9 mouse cellular contexts compared by ENCODE assay signal in genomic region chr11:53085367-53085766, GRCm38 (mm10).
A peak's percentile ranks its signal among the peaks of the same experiment; 100 is the strongest.
DNase-seq lines count a peak whose midpoint lies in the region; ATAC-seq and TF ChIP-seq lines count a peak whose summit lies in the region.
"Had no signal": no experiment of that assay in that cellular context is flagged by ENCODE, and none has a peak within 500 bp of the region (broad histone marks: within the 10 kb centered on the region; RNA-seq: fewer than 3 reads in every experiment).

No protein-coding gene starts in this region.

- no peak overlapping the region for H3K27ac ChIP-seq in kidney, embryonic 14.5 days (ENCODE audit: low read depth, low read length)
- no peak overlapping the region for H3K27ac ChIP-seq in bone marrow, adult 2 months (ENCODE audit: control insufficient read depth, insufficient read depth, low read depth, low read length, poor library complexity)
- H3K27ac ChIP-seq: embryonic facial prominence, embryonic 15.5 days had no signal

- H3K4me1 ChIP-seq in kidney, embryonic 14.5 days (ENCODE audit: control insufficient read depth, insufficient read depth, low read length): no peaks in the 10 kb centered on the region
- H3K4me1 ChIP-seq in bone marrow, adult 2 months (ENCODE audit: control insufficient read depth, insufficient read depth, low read length): 0 out of 2 replicates have a peak, but pooled peaks cover 2% of the 10 kb centered on the region
- H3K4me1 ChIP-seq: embryonic facial prominence, embryonic 15.5 days had no signal

- H3K4me2 ChIP-seq in kidney, embryonic 14.5 days (replicated peaks; ENCODE audit: low read depth, low read length): no peak overlapping the region
- H3K4me2 ChIP-seq: embryonic facial prominence, embryonic 15.5 days had no signal

- TF ChIP-seq CTCF in bone marrow, adult 2 months (IDR thresholded peaks at IDR 0.05; ENCODE audit: control insufficient read depth, insufficient read depth, low read length): peak; percentile 20; the same call in 1 of the 2 replicates

- no peaks in the 10 kb centered on the region for H3K27me3 ChIP-seq in kidney, embryonic 14.5 days (ENCODE audit: control insufficient read depth, insufficient read depth, low read length)
- H3K27me3 ChIP-seq: embryonic facial prominence, embryonic 15.5 days had no signal

- H3K9ac ChIP-seq in kidney, embryonic 14.5 days (ENCODE audit: low read depth, low read length): no peak overlapping the region
- H3K9ac ChIP-seq: embryonic facial prominence, embryonic 15.5 days had no signal

- no peaks in the 10 kb centered on the region for H3K36me3 ChIP-seq in kidney, embryonic 14.5 days (ENCODE audit: control insufficient read depth, insufficient read depth, low read length)
- H3K36me3 ChIP-seq: embryonic facial prominence, embryonic 15.5 days had no signal

- WGBS in kidney, embryonic 14.5 days: 77% methylated on average over 6 of the region's 6 CpGs
- WGBS in bone marrow, adult 2 months: 25% methylated on average over 6 of the region's 6 CpGs

- no peaks in the 10 kb centered on the region for H3K9me3 ChIP-seq in kidney, embryonic 14.5 days (ENCODE audit: control insufficient read depth, low read length)
- H3K9me3 ChIP-seq: embryonic facial prominence, embryonic 15.5 days had no signal

- TF ChIP-seq POLR2A in bone marrow, adult 2 months (IDR thresholded peaks at IDR 0.05; ENCODE audit: borderline replicate concordance, control insufficient read depth, low read depth, low read length): no peak

- DNase-seq in adrenal gland, postnatal 10 days: peak; percentile 23
- no peak for DNase-seq in adrenal gland, adult 2 months
- peak; percentile 46 for DNase-seq in kidney, postnatal 10 days
- DNase-seq in naive thymus-derived CD4-positive, alpha-beta T cell, adult 2 months (ENCODE audit: low read depth): peak; percentile 85
- DNase-seq in left cerebral cortex, adult 9 months (ENCODE audit: low spot score in 2 of 2): no peak

- no peak overlapping the region for H3K4me3 ChIP-seq in kidney, embryonic 14.5 days (ENCODE audit: low read length)
- H3K4me3 ChIP-seq in bone marrow, adult 2 months (replicated peaks; ENCODE audit: control insufficient read depth, low read depth, low read length): no peak overlapping the region
- H3K4me3 ChIP-seq: embryonic facial prominence, embryonic 15.5 days had no signal

- no peak for ATAC-seq in kidney, embryonic 14.5 days (ENCODE audit: low FRiP score, low TSS enrichment)
- ATAC-seq in inflammation-experienced regulatory T-cells, adult 6 months: no peak

Comparison
In these comparisons a context has a peak if more than half of its experiments do, and no peak if none do; other contexts are left out.
1. DNase-seq: peak in adrenal gland, postnatal 10 days (single experiment), kidney, postnatal 10 days (single experiment) and naive thymus-derived CD4-positive, alpha-beta T cell, adult 2 months (single experiment); none in adrenal gland, adult 2 months (single experiment) and left cerebral cortex, adult 9 months (0 of 2).